Mouse (Mus musculus): Measurements from ENCODE around the gene Sept9. TPM values are rescaled to one million over a fixed set of nuclear protein-coding genes. Genes with fewer than 3 reads are reported as not detected.

Sept9 gene
- polyA plus RNA-seq, 1 experiment from 2014 or later, result 208 TPM

GRCm38 (mm10) chr11:117302371-117302770, 102.9 kb downstream of the Sept9 start:
- Histone ChIP-seq H3K4me1 (ENCODE audit: control insufficient read depth, insufficient read depth, low read length) (peaks cover 18% of the 10 kb centered on the region), H3K27ac (replicated peaks; ENCODE audit: low read depth, low read length) (no peak overlapping the region), H3K9me3 (ENCODE audit: control insufficient read depth, low read length) (peaks cover 2% of the 10 kb centered on the region; the same call in 1 of the 2 replicates), H3K27me3 (ENCODE audit: control insufficient read depth, insufficient read depth, low read length) (no peaks in the 10 kb centered on the region), H3K4me2 (ENCODE audit: low read depth, severe bottlenecking) (no peak overlapping the region), H3K9ac (ENCODE audit: low read length) (no peak overlapping the region), H3K36me3 (ENCODE audit: control insufficient read depth, insufficient read depth, low read length) (peaks cover 3% of the 10 kb centered on the region), H3K4me3 (ENCODE audit: low read depth, low read length) (no peak overlapping the region)
- DNase-seq (ENCODE audit: low spot score) (no peak), ATAC-seq (ENCODE audit: insufficient number of reproducible peaks, low FRiP score, low TSS enrichment, low read depth) (no peak)
- WGBS, result 90% methylated on average over 5 of the region's 5 CpGs

DNA sequence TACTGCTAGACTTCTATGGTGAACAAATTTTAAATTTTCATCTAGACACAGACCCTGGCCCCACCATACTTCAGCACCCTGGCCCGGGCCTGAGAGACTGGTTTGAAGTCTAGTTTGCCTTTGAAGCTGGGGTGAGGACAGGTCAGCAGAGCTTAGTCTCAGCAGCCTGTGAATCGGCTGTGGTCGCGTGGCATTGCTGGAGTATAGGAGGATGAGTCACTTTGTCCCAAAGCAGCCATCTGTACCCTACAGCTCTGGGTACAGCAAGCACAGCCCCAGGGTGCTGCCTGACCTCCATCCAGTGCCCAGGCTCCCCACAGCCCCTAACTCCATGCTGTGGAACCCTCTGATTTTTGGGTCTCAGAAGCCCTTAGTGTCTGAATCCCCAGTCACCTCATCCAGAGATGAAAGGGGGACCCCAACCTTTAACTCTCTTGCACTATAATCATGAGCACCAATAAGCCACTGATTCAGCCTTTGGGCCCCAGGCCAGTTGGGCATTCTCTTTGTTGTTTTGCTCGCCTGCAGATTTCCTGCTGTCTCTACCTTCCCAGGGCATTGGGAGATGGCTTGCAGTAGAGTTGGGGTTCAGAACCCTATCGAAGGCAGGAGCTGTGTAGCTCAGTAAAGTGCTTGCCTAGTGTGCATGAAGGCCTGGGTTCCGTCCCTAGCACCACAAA, 106.2 kb downstream of the Sept9 start:
- Histone ChIP-seq H3K27ac (replicated peaks; ENCODE audit: low read depth, low read length) (no peak overlapping the region), H3K9ac (ENCODE audit: low read length) (no peak overlapping the region), H3K9me3 (ENCODE audit: control insufficient read depth, low read length) (peaks cover 2% of the 10 kb centered on the region; the same call in 1 of the 2 replicates), H3K36me3 (ENCODE audit: control insufficient read depth, insufficient read depth, low read length) (peaks cover 3% of the 10 kb centered on the region; the same call in 1 of the 2 replicates), H3K4me1 (ENCODE audit: control insufficient read depth, insufficient read depth, low read length) (peaks cover 50% of the 10 kb centered on the region), H3K4me2 (ENCODE audit: low read depth, severe bottlenecking) (no peak overlapping the region), H3K4me3 (ENCODE audit: low read depth, low read length) (no peak overlapping the region), H3K27me3 (ENCODE audit: control insufficient read depth, insufficient read depth, low read length) (no peaks in the 10 kb centered on the region)
- no peak for DNase-seq (ENCODE audit: low spot score)
- ATAC-seq (ENCODE audit: insufficient number of reproducible peaks, low FRiP score, low TSS enrichment, low read depth), result no peak
- 75% methylated on average over 7 of the region's 7 CpGs for WGBS

GRCm38 (mm10) chr11:117306311-117307088, 107.0 kb downstream of the Sept9 start:
- no peak overlapping the region for H3K27ac ChIP-seq (replicated peaks; ENCODE audit: low read depth, low read length)
- H3K4me1 ChIP-seq (ENCODE audit: control insufficient read depth, insufficient read depth, low read length), result peaks cover 56% of the 10 kb centered on the region
- peaks cover 2% of the 10 kb centered on the region; the same call in 1 of the 2 replicates for H3K9me3 ChIP-seq (ENCODE audit: control insufficient read depth, low read length)
- H3K4me2 ChIP-seq (ENCODE audit: low read depth, severe bottlenecking), result no peak overlapping the region
- DNase-seq (ENCODE audit: low spot score), result no peak
- no peak overlapping the region for H3K9ac ChIP-seq (ENCODE audit: low read length)
- ATAC-seq (ENCODE audit: insufficient number of reproducible peaks, low FRiP score, low TSS enrichment, low read depth), result no peak
- 52% methylated on average over 14 of the region's 14 CpGs for WGBS
- no peaks in the 10 kb centered on the region for H3K27me3 ChIP-seq (ENCODE audit: control insufficient read depth, insufficient read depth, low read length)
- no peak overlapping the region for H3K4me3 ChIP-seq (ENCODE audit: low read depth, low read length)
- H3K36me3 ChIP-seq (ENCODE audit: control insufficient read depth, insufficient read depth, low read length), result no peaks in the 10 kb centered on the region

DNA sequence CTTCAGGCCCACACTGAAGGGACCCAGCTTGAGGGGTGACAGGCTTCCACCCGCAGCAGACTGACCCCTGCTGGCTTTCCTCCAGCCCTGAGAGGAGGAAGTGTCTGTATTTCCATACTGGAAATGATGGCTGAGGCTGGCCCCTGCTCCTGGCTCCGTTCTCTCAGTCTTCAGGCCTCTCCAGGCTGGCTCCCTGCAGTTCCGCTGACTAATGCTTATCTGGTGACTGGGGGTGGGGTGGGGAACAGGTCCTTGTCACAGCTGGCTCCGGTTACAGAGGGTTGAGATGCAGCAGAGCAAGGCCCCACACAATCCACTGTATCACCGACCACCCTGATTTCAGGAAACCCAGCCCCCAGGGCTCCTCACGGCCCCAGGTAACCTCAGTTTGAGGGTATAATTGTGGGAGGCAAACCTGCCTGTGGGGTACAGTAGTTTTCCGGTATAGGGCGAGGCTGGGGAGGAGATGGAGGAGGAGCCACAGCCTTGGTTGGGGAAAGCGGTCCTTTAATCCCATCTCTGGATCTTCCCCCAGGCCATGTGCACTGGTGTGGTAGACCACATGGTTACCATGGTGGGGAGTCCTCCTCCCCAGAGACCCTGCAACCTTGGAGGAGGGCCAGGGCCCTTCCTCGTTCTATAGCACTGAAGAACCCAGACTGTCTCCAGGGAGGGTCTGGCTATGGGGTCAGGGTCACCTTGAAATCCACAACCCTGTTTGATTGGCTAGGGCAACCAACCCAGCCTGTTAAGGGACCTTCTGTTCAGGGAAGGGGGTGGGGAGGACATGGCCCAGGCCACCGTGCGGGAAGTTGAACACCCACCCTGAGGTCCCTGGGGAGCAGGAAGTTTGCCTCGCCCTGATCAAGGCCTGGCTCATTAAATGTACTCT, 108.7 kb downstream of the Sept9 start:
- H3K4me3 ChIP-seq (ENCODE audit: low read depth, low read length), result no peak overlapping the region
- no peaks in the 10 kb centered on the region for H3K36me3 ChIP-seq (ENCODE audit: control insufficient read depth, insufficient read depth, low read length)
- no peak overlapping the region for H3K4me2 ChIP-seq (ENCODE audit: low read depth, severe bottlenecking)
- ATAC-seq (ENCODE audit: insufficient number of reproducible peaks, low FRiP score, low TSS enrichment, low read depth) (no peak), DNase-seq (ENCODE audit: low spot score) (no peak)
- 0 out of 2 replicates have a peak overlapping the region, but pooled peaks have one; percentile 42 for H3K27ac ChIP-seq (replicated peaks; ENCODE audit: low read depth, low read length)
- H3K9me3 ChIP-seq (ENCODE audit: control insufficient read depth, low read length), result peaks cover 2% of the 10 kb centered on the region; the same call in 1 of the 2 replicates
- H3K9ac ChIP-seq (ENCODE audit: low read length), result no peak overlapping the region
- H3K4me1 ChIP-seq (ENCODE audit: control insufficient read depth, insufficient read depth, low read length), result peaks cover 72% of the 10 kb centered on the region
- 26% methylated on average over 13 of the region's 13 CpGs for WGBS
- no peaks in the 10 kb centered on the region for H3K27me3 ChIP-seq (ENCODE audit: control insufficient read depth, insufficient read depth, low read length)

GRCm38 (mm10) chr11:117309108-117309917, 109.9 kb downstream of the Sept9 start:
- ATAC-seq (ENCODE audit: insufficient number of reproducible peaks, low FRiP score, low TSS enrichment, low read depth) (0 out of 2 replicates have a peak, but pooled peaks have one; percentile 33), DNase-seq (ENCODE audit: low spot score) (no peak)
- Histone ChIP-seq H3K4me3 (ENCODE audit: low read depth, low read length) (no peak overlapping the region), H3K9ac (ENCODE audit: low read length) (0 out of 2 replicates have a peak overlapping the region, but pooled peaks have one; percentile 1), H3K27me3 (ENCODE audit: control insufficient read depth, insufficient read depth, low read length) (no peaks in the 10 kb centered on the region), H3K4me1 (ENCODE audit: control insufficient read depth, insufficient read depth, low read length) (peaks cover 70% of the 10 kb centered on the region), H3K36me3 (ENCODE audit: control insufficient read depth, insufficient read depth, low read length) (no peaks in the 10 kb centered on the region), H3K27ac (replicated peaks; ENCODE audit: low read depth, low read length) (no peak overlapping the region; the same call in 1 of the 2 replicates), H3K4me2 (ENCODE audit: low read depth, severe bottlenecking) (no peak overlapping the region), H3K9me3 (ENCODE audit: control insufficient read depth, low read length) (no peaks in the 10 kb centered on the region)
- 63% methylated on average over 17 of the region's 17 CpGs for WGBS

- H3K9ac ChIP-seq (ENCODE audit: low read length), result 0 out of 2 replicates have a peak overlapping the region, but pooled peaks have one; percentile 30
- no peaks in the 10 kb centered on the region for H3K36me3 ChIP-seq (ENCODE audit: control insufficient read depth, insufficient read depth, low read length)
- H3K4me1 ChIP-seq (ENCODE audit: control insufficient read depth, insufficient read depth, low read length), result peaks cover 70% of the 10 kb centered on the region
- no peak overlapping the region for H3K4me3 ChIP-seq (ENCODE audit: low read depth, low read length)
- no peak overlapping the region; the same call in 1 of the 2 replicates for H3K27ac ChIP-seq (replicated peaks; ENCODE audit: low read depth, low read length)
- no peak overlapping the region for H3K4me2 ChIP-seq (ENCODE audit: low read depth, severe bottlenecking)
- H3K9me3 ChIP-seq (ENCODE audit: control insufficient read depth, low read length), result no peaks in the 10 kb centered on the region
- DNase-seq (ENCODE audit: low spot score), result no peak
- WGBS, result 76% methylated on average over 3 of the region's 3 CpGs
- ATAC-seq (ENCODE audit: insufficient number of reproducible peaks, low FRiP score, low TSS enrichment, low read depth), result no peak
- no peaks in the 10 kb centered on the region for H3K27me3 ChIP-seq (ENCODE audit: control insufficient read depth, insufficient read depth, low read length)
Observed at GRCm38 (mm10) chr11:117309918-117310287, 110.4 kb downstream of the Sept9 start.

DNA sequence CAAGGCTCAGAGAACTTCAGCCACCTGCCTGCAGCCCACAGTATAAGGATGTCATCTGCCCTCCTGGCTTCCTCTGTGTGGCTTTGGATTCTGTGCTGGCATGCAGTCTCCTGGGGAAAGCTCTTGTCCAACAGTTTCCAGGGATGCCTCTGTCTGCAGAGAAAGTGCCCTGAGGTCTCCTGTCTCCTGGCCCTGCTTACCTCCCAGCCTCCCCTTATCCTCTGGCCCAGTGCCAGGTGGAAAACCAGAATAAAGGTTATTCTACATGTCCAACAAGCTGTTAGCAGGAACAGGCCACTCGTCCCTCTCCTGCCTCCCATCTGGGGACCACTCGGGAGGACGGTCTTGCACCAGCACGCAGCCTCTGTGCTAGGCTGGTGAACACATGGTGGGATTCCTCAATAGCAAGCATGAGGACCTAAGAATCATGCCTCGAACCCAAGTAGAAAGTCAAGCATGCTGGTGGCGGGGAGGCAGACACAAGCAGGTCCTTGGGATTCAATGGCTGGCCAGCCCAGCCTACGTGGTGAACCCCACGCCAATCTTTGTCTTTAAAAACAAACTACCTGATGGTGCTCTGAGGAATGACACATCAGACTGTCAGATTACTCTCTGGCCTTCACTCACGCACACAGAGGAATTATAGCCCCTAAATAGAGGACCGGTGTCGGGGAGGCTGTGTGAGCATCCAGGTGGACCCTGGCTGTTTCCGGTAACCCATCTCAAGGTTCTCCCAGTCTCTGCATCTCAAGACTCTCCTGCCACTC, 111.1 kb downstream of the Sept9 start:
- no peak for DNase-seq (ENCODE audit: low spot score)
- Histone ChIP-seq H3K4me2 (ENCODE audit: low read depth, severe bottlenecking) (no peak overlapping the region), H3K9me3 (ENCODE audit: control insufficient read depth, low read length) (no peaks in the 10 kb centered on the region), H3K9ac (ENCODE audit: low read length) (no peak overlapping the region), H3K36me3 (ENCODE audit: control insufficient read depth, insufficient read depth, low read length) (no peaks in the 10 kb centered on the region), H3K27me3 (ENCODE audit: control insufficient read depth, insufficient read depth, low read length) (no peaks in the 10 kb centered on the region), H3K27ac (replicated peaks; ENCODE audit: low read depth, low read length) (no peak overlapping the region), H3K4me3 (ENCODE audit: low read depth, low read length) (no peak overlapping the region), H3K4me1 (ENCODE audit: control insufficient read depth, insufficient read depth, low read length) (peaks cover 70% of the 10 kb centered on the region)
- 84% methylated on average over 12 of the region's 12 CpGs for WGBS
- ATAC-seq (ENCODE audit: insufficient number of reproducible peaks, low FRiP score, low TSS enrichment, low read depth), result no peak
